Mouse (Mus musculus) CD4-positive helper T cell, adult 2 months (primary cell): ENCODE results near the gene Olfr750.

ENCODE experiments used
- DNase-seq: peaks from one replicate; pipeline ENCODE4 v3.0.0-alpha.2; 2012; ENCODE audit warnings: low read depth, missing footprints, low spot score

Gene Olfr750

DNA sequence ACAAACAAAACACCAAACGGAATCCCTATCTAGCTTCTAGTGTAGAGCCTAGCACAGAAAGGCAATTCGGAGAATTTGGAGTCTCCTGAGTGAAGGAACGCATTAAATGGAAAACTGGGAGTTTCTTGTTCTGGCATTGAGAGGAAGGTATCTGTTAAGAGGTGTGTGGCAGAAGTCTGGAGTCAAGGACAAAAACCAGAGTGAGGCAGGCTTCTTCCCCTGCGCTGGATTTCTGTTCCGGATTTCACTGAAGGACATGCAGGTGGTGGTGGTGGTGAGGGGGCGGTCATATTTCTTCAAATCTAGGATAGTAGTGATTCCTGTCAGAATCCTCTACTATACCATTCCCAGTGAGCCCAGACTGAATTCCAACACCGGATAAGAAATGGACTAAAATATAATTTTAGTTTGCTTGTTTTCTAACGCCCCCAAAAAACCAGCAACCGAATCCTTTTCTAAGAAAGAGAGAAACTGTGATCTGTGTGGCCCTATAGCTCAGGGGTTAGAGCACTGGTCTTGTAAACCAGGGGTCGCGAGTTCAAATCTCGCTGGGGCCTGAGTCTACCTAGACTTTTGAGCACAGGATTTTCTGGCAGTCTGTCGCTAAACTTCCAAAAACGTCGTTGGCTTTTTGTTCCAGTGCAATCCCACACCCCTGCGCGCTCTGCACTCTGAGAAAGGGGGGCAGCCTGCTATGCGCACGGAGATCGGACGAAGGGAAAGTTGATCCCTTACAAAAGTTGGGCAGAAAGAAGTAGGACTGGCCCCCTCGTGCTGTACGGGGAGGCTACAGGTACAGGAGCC, 14.1 kb upstream of the Olfr750 start:
- peak; percentile 83 for DNase-seq

- no peak for DNase-seq
These were observed 13.5 kb upstream of the Olfr750 start for GRCm38 (mm10) chr14:51087762-51088161.

DNA sequence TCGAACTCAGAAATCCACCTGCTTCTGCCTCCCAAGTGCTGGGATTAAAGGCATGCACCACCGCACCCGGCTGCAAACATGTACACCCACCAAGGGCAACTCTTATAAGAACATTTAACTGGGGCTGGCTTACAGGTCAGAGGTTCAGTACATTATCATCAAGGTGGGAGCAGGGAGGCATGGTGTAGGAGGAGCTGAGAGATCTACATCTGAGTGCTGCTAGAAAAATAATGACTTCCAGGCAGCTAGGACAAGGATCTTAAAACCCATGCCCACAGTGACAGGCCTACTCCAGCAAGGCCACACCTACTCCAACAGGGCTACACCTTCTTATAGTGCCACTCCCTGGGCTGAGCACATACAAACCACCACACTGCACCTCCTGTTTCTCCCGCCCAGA, 11.7 kb upstream of the Olfr750 start:
- no peak for DNase-seq

- no peak for DNase-seq
These were observed 10.9 kb upstream of the Olfr750 start for GRCm38 (mm10) chr14:51085086-51085485.

DNA sequence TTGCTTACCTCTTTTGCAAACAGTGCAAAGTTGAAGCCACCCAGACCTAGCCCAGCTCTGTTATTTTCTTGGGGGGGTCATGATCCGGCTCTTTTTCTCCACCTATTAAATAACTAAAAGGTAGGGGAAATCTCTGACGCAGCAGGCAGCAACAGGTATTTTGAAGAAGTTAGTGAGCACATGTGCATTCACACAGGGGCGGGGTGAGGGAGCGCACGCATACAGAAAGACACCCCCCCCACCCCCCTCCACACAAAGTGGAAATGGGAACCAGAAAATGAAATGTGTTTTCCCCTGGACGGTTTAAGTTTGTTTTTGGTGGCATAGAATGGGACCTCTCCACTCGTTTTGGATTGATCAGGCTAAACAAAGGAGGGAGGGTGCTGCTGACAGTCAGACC, 9.6 kb upstream of the Olfr750 start:
- DNase-seq, result no peak

DNA sequence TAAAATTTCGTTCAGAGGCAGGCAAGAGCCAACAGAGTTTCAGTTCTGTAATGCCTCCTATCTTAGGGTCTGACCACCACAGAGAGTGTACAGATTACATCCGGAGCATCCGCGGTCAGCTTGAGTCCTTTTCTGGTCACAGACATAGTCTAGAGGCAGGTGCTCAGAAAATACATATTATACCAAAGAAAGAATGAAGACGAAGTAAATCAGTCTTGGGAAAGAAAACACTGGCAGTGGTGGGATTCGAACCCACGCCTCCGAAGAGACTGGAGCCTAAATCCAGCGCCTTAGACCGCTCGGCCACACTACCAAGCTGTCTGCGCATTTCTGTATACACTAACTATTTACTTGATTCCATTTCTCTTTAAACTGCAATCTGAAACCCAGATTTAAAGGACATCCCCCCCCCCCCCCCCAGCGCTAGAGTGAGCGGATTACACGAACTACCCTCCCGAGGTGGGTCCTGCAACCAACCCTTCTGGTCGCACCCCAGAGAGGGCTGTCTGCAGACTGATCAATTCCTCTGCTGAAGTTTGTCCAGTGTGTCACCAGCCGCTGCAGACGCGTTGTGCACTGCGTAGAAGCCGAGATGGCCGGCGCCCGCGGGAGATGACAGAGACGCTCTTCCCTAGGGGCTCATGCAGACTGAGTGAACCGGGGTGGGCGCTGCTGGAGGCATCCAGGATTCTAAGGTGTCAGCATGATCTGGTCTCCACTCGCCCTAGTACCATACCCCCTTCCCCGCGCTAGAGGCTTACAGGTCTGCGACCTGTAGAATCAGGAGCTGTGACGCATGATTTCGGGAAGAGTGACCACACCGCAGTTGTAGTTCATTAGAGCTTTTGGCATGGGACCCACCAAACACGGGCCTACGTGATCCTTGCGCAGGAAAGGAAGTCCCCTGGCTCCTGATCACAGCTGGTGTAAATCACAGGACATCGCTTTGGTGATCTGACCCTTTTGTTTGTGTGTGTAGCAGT, 8.7 kb upstream of the Olfr750 start:
- DNase-seq, result peak; percentile 76

- DNase-seq, result no peak
These were observed 6.8 kb upstream of the Olfr750 start for GRCm38 (mm10) chr14:51081035-51081434.

DNA sequence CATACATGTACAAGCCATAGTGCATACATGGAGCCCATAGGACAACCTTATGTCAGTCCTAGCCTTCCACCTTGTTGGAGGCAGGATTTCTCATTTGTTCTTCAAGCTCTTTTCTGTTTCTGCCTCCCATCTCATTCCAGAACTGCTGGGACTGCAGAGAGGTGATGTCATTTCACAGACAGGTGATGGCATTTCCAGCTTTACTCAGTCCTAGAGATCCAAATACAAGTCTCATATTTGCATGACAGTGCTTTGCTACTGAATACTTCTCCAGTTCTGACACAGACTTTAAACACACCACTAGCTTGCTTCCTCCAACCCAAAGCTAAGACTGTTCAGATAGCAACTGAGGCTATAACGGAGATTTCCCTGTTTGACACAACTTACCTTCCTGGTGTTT, 4.9 kb upstream of the Olfr750 start:
- DNase-seq, result no peak

- DNase-seq, result peak; percentile 71
These were observed 4.6 kb downstream of the Olfr750 start for GRCm38 (mm10) chr14:51069617-51070016.

GRCm38 (mm10) chr14:51068956-51069355, 5.3 kb downstream of the Olfr750 start:
- DNase-seq, result no peak

GRCm38 (mm10) chr14:51060761-51061160, 13.5 kb downstream of the Olfr750 start:
- DNase-seq, result no peak

DNA sequence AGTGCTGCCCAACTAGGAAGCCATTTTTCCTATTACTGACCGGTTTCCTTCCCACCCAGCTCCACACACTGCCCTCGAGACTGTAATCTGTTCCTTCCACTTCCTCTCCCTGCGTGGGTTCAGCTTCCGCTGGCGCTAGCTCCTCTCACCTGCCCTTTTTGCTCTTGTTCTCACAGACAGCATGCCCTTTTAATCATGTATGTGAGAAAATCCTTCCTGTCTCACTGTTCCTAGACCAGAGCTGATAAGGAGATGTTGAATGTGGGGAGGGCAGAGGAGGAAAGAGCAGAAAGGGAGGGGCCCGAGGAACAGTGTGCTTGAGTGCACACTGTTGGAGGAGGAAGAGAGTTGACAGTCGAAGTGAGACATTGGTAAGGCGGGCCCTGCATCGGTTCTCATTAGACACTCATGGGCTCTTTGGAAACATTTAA, 16.8 kb downstream of the Olfr750 start, which contains the start of gene Rnase12:
TSS of gene Rnase12 (minus strand) at position 261 of the 431 bp plus-strand sequence.
- DNase-seq, result peak; percentile 34

- DNase-seq, result no peak
These were observed 19.7 kb downstream of the Olfr750 start for GRCm38 (mm10) chr14:51054243-51055237.

- DNase-seq, result no peak
These were observed 21.1 kb downstream of the Olfr750 start for GRCm38 (mm10) chr14:51053176-51053575.

DNA sequence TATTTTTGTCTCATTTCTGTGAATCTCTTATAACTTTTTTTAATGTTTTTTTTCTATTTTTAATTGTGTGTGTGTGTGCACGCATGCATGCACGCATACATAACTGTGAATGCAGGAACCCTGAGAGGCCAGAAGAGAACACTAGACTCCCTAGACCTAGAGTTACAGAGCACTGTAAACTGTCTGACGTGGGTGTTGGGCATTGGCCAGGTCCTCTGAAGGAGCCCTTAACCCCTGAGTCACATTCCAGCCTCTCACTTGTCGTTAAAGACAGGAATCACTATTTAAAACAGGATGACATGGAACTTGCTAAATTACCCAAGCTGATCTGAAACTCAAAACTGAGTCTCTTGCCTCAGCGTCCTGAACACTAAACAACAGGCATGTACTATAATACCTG, 22.3 kb downstream of the Olfr750 start:
- DNase-seq, result no peak

GRCm38 (mm10) chr14:51050063-51050462, 24.2 kb downstream of the Olfr750 start, which contains the start of gene Rnase11:
Gene Rnase11, minus strand, starts transcription at chr14:51050163.
- DNase-seq, result no peak

DNA sequence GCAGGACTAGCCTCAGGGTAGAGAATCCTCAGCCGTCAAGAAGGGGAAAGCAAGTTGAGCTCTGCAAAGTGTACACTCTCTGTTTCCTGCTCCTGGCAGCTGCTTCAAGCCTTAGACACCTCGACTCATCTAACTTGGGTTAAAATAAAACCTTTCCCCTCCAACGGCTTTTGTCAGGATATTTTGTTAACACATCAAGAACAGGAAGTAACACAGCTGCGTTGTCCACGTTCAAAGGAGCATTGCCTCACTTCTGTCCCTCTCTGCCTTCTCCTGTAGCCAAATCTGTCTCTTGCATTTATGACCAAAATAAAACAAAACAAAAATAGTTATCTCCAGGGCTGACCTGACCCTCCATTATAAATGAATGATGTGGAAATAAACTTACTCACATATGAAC, 26.4 kb downstream of the Olfr750 start:
- DNase-seq, result no peak

DNA sequence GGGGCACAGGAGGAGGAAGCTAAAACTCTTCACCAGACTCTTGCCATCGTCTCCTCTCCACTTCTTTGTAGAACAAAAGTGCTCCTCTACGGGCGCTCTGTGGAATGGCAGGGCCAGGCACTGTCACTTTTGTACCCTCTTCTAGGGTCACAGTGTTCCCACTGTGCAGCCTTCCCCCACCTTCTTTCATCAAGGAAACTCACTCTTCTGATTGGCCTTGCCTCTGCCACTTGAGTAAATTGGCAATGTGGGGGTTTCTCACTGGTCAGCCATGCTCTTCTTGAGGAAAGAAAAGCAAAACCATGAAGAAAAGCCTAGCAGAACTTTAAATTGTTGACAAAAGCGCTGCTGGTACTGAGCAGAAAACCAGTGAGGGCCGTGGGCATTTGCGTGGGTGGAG, 32.5 kb downstream of the Olfr750 start, which contains the start of gene Rnase9:
TSS of gene Rnase9 (minus strand) at position 101 of the 400 bp plus-strand sequence.
- no peak for DNase-seq

DNA sequence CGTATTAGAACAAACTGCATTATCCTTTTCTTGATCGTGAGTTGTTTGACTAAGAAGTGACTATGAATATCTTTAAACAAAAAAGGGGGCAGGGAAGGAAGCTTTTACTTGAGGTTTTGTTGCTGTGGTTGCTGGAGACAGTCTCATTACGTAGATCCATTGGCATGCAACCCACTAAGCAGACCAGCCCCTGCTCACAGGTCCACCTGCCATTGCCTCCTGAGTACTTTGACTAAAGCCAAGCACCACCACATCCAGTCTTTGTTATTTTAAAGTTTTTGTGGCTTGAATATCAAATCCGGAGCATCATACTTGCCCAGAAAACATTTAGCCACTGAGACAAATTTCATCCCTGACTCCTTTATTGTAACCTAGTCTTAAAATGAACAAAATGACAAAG, 38.0 kb downstream of the Olfr750 start:
- DNase-seq, result no peak

GRCm38 (mm10) chr14:51035206-51035605, 39.0 kb downstream of the Olfr750 start:
- DNase-seq, result no peak
